Mouse (Mus musculus) ES-Bruce4 (cell line): ENCODE measurements around the gene Ext2. TPM values are rescaled to one million over a fixed set of nuclear protein-coding genes. Genes with fewer than 3 reads are reported as not detected.

ENCODE experiments used
- H3K27ac ChIP-seq: 2 replicates; pipeline ENCODE4 v1.5.1; 2012; ENCODE audit warnings: low read length, inconsistent platforms; ENCODE audit not compliant: insufficient read depth
- H3K27me3 ChIP-seq: 2 replicates; pipeline ENCODE4 v1.6.1; 2012; ENCODE audit warnings: mild to moderate bottlenecking, low read length, inconsistent platforms; ENCODE audit not compliant: control insufficient read depth, poor library complexity, insufficient read depth, severe bottlenecking
- H3K36me3 ChIP-seq: 2 replicates; pipeline ENCODE4 v1.6.1; 2012; ENCODE audit warnings: inconsistent platforms, mild to moderate bottlenecking, low read length, moderate library complexity; ENCODE audit not compliant: control insufficient read depth, poor library complexity, insufficient read depth, severe bottlenecking
- H3K4me1 ChIP-seq: one replicate; pipeline ENCODE4 v1.8.1; 2011; ENCODE audit warnings: low read length; ENCODE audit not compliant: control insufficient read depth, insufficient read depth
- H3K4me3 ChIP-seq: 2 replicates; pipeline ENCODE4 v1.5.1; 2011; ENCODE audit warnings: low read depth, mild to moderate bottlenecking, low read length
- H3K9ac ChIP-seq: 2 replicates; pipeline ENCODE4 v1.6.1; 2012; ENCODE audit warnings: low read depth, mild to moderate bottlenecking, inconsistent platforms; ENCODE audit not compliant: poor library complexity, severe bottlenecking
- H3K9me3 ChIP-seq: replicated peaks from 2 replicates; pipeline ENCODE4 v1.6.1; 2012; ENCODE audit warnings: mild to moderate bottlenecking, low read length, inconsistent platforms; ENCODE audit not compliant: control insufficient read depth, poor library complexity, insufficient read depth, severe bottlenecking
- CTCF ChIP-seq: IDR thresholded peaks from one replicate; pipeline ENCODE4 v1.8.1; 2011; ENCODE audit warnings: low read depth, low read length
- EP300 ChIP-seq: IDR thresholded peaks from 2 replicates; pipeline ENCODE4 v1.6.1; 2011; ENCODE audit warnings: low read depth, low read length; ENCODE audit not compliant: insufficient read depth
- POLR2A ChIP-seq: IDR thresholded peaks from one replicate; pipeline ENCODE4 v1.8.1; 2011; ENCODE audit warnings: low read length; ENCODE audit not compliant: insufficient read depth
- polyA plus RNA-seq: library from polyadenylated mRNA; stranded (reverse); fragments of >200 nt; gene quantifications from 2 replicates; pipeline ENCODE4 v1.2.4, GENCODE M21; 2011; ENCODE audit warnings: low read depth; ENCODE audit not compliant: missing spikeins, insufficient read depth, insufficient read length

Ext2 gene
- polyA plus RNA-seq, 1 experiment, result 32.8 TPM

DNA sequence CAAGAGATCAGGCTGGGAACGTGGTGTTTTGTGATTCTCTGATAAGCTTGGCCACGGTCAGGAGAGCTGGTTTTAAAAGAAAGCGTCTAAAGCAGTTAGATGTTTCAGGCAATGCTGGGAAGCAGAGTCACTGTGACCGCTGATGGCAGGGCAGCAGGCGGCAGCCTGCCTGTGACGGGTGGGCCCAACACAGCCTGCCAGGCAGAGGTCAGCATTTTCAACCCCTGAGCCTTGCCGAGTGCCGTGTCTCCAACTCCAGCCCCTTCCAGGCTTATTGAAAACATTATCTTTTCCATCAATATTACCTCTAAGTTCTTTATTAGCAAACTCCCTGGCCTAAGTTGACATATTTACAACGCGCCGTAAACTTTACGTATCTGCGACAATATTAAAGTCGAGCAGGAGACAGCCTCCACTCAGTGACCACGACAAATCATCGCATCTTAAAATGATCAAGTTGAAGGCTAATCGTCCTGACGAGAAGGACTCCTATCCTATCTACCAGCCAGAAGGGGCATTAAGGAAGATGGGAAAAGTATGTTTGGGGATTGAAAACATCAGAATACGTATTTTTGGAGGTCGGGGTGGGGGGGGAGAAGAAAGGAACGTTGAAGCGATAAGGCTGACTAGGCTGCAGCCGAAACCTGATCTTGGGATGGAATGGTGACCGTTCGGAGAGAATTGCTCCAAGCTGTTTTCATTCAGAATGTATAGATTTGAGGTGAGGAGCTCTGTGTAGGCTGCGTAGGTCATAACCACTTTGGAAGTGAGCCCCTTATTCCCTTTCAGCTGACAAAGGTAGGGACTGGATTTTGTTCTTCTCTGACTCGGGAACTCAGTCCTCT, 206.3 kb downstream of the Ext2 start:
- H3K4me3 ChIP-seq, result no peak overlapping the region
- H3K9ac ChIP-seq, result no peak overlapping the region
- H3K27ac ChIP-seq, result no peak overlapping the region
- H3K4me1 ChIP-seq, result no peaks in the 10 kb centered on the region
- no peaks in the 10 kb centered on the region for H3K9me3 ChIP-seq
- TF ChIP-seq CTCF, result no peak
- no peak for TF ChIP-seq EP300
- TF ChIP-seq POLR2A, result no peak
- no peaks in the 10 kb centered on the region for H3K36me3 ChIP-seq
- H3K27me3 ChIP-seq, result no peaks in the 10 kb centered on the region

DNA sequence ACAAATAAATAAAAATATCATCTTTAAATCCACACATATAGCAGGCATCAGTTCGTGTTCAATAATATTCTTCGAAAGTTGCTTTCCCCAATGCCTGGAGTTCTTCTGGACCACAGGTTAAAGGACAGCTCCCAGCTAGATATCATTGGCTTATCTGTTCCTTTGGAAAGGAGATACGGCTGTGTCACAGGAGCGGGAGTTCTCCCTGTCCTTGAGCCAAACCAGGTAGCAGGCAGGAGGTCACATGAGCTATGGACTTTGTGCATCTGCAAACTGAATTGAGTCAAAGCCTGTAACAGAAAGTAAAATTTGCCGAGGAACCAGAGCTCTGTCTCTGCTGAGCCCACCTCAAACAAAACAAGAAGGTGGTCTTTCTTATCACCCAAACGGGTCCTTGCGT, 209.3 kb downstream of the Ext2 start:
- no peak overlapping the region for H3K27ac ChIP-seq
- no peak overlapping the region for H3K9ac ChIP-seq
- TF ChIP-seq POLR2A, result no peak
- no peak for TF ChIP-seq CTCF
- TF ChIP-seq EP300, result no peak
- no peaks in the 10 kb centered on the region for H3K27me3 ChIP-seq
- no peaks in the 10 kb centered on the region for H3K36me3 ChIP-seq
- no peaks in the 10 kb centered on the region for H3K4me1 ChIP-seq
- H3K4me3 ChIP-seq, result no peak overlapping the region
- H3K9me3 ChIP-seq, result no peaks in the 10 kb centered on the region

Other genes starting within 250 kb of the Ext2 start
- gene Alx4, start 180.2 kb downstream of the Ext2 start, polyA plus RNA-seq, result 0.12 TPM in 1 of 2 replicates, not detected in the other
- 3.5 and 4.8 TPM in 2 replicates for gene Accs, start 27.4 kb upstream of the Ext2 start, polyA plus RNA-seq
- gene Accsl, start 46.6 kb upstream of the Ext2 start, polyA plus RNA-seq, result 1.3 TPM in 1 of 2 replicates, not detected in the other
- 0.49 TPM in 1 of 2 replicates, not detected in the other for gene Gm13889, start 134.6 kb upstream of the Ext2 start, polyA plus RNA-seq
- not detected in 2 replicates for gene Gm27027, start 173.8 kb upstream of the Ext2 start, polyA plus RNA-seq
- 31.3 and 35.7 TPM in 2 replicates for gene Alkbh3, start 188.2 kb upstream of the Ext2 start, polyA plus RNA-seq